Mouse (Mus musculus): ENCODE measurements around the gene Klrb1f.
A peak's percentile ranks its signal among the peaks of the same experiment; 100 is the strongest.
"Not testable (repeated sequence)": the region's sequence is repeated elsewhere in the genome, so short reads cannot be mapped to it uniquely, and the experiment has no call there.

Klrb1f gene

DNA sequence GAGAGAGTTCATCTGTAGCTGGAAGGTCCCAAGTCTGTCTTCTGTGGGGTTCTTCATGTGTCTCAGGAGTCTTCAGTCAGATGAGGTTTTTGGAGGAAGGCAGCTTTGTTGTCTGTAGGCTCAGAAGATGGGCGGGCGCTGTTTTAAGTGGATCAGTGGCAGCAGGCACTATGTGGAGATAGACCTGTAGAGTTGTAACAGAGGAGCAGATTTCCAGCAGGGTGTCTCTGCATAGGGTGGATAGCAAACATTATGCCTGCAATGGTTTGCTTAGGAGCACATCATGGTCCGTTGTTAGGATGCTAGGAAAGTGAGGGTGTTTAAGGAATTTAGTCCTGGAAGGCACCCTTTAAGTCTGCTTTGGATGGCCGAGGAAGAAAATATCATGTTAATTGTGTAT is 2.7 kb downstream of the Klrb1f start:
- ATAC-seq (ENCODE audit: insufficient number of reproducible peaks, low FRiP score, low TSS enrichment): no peak

DNA sequence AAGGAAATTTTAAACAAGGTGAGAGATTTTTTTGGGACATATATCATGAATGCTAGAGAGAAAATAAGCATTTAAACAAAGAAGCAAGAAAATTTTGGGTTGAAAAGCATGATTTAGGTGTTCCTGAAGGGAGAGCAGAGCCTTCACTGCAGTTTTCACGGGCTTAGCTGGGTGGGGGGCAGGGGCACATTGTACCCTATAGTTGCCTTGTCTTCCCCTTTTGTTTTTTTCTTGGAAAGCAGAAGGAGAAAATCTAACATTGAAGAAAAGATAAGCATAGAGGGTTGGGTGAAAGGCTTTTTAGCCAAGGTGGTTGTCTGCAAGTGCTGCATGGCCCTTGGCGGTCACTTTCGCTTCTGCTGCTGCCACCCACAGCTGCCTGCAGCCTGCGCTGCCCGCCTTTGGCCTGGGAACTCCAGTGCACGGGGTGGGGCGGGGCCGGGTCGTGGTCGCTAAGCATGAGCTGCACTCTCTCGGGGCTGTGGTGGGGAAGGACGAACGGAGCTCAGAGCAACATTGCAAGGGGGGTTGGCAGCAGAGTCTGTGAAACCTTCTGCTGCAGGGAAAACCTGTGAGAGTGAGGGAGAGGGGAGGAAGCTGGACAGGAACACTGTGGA is 3.3 kb downstream of the Klrb1f start:
- peak; percentile 15; the same call in 1 of the 2 replicates for ATAC-seq (ENCODE audit: insufficient number of reproducible peaks, low FRiP score, low TSS enrichment)

- no peak for ATAC-seq (ENCODE audit: insufficient number of reproducible peaks, low FRiP score, low TSS enrichment)
Observed at GRCm38 (mm10) chr6:129049596-129050251, 4.0 kb downstream of the Klrb1f start.

DNA sequence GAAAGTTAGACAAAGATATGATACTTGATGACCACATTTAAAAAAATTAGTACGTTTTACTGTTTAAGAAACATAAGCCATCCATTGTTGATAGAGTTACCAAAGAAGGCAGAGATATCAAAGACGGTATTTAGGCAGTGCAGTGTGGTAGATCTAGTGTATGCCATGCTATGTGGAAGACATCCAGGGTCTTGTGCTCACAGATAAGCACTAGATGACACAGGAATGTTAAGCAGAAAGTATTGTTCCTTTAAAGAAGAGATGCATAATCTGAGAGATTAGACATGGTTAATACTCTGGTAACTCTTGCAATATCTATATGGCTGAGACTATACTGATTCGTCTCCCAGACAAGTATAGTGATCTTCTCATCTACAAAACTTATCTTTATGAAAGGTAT is 5.4 kb downstream of the Klrb1f start:
- ATAC-seq (ENCODE audit: insufficient number of reproducible peaks, low FRiP score, low TSS enrichment): no peak

DNA sequence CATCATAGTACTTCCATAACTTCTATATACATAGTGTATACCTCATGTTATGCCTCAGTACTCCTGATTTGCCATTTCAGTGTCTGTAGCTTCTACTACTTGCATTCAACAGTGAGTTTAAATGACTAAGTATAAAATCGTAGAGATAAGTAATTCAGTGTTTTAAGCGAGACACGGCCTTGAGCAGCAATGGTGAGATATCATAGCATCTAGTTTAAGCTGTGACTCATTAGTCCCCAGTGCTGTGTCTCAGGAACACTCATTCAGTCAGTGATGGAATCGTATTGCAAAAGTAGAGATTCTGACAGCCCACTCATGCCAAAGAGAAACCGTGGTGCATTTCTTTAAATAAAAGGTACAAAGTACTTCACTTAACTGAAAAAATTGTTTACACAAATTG is 6.0 kb downstream of the Klrb1f start:
- no peak for ATAC-seq (ENCODE audit: insufficient number of reproducible peaks, low FRiP score, low TSS enrichment)

DNA sequence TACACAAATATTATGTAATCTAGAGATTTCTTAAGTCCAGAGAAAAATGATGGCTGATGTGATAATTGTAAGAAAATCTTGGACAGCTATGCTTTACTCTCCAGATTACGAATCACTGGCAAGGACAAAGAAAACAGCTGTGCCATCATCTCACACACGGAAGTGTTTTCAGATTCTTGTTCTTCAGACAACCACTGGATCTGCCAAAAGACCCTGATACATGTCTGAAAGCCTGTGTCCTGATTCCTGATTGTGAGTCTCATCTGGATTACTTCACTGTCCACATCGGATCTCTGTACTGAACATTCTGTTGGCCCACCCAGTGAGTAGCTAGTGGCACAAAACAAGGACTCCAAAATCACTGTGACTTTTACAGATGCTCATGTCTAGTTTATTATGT is 10.5 kb downstream of the Klrb1f start:
- no peak for ATAC-seq (ENCODE audit: insufficient number of reproducible peaks, low FRiP score, low TSS enrichment)

GRCm38 (mm10) chr6:129058013-129058412 is 12.3 kb downstream of the Klrb1f start:
- no peak for ATAC-seq (ENCODE audit: insufficient number of reproducible peaks, low FRiP score, low TSS enrichment)

GRCm38 (mm10) chr6:129065407-129065806 is 19.7 kb downstream of the Klrb1f start:
- no peak for ATAC-seq (ENCODE audit: insufficient number of reproducible peaks, low FRiP score, low TSS enrichment)

GRCm38 (mm10) chr6:129065857-129066256 is 20.2 kb downstream of the Klrb1f start:
- no peak for ATAC-seq (ENCODE audit: insufficient number of reproducible peaks, low FRiP score, low TSS enrichment)

GRCm38 (mm10) chr6:129066530-129066929 is 20.8 kb downstream of the Klrb1f start:
- ATAC-seq (ENCODE audit: insufficient number of reproducible peaks, low FRiP score, low TSS enrichment): no peak

GRCm38 (mm10) chr6:129066986-129067385 is 21.3 kb downstream of the Klrb1f start:
- peak; percentile 52; the same call in 1 of the 2 replicates for ATAC-seq (ENCODE audit: insufficient number of reproducible peaks, low FRiP score, low TSS enrichment)

DNA sequence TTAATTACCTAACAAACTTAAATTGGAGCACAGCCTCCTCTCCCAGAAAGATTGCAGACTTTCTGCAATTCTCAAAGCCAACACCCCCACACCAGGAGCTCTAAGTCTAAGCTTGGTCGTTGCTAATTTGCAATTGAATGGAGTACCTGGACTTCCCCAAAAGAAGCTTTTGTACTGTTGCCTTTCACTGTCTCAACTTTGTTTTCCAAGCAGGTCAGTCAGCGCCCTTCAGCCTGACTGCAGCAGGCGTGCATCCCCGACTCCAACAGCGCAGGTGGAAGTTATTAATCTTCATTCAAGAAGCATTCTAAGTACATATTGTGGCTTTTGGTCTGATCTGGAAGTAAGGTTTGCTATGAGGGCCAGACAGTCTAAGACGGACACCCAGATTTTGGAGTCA is 39.4 kb downstream of the Klrb1f start:
- ATAC-seq (ENCODE audit: insufficient number of reproducible peaks, low FRiP score, low TSS enrichment): no peak

GRCm38 (mm10) chr6:129086031-129086430 is 40.3 kb downstream of the Klrb1f start:
- not testable (repeated sequence) for ATAC-seq (ENCODE audit: insufficient number of reproducible peaks, low FRiP score, low TSS enrichment)

DNA sequence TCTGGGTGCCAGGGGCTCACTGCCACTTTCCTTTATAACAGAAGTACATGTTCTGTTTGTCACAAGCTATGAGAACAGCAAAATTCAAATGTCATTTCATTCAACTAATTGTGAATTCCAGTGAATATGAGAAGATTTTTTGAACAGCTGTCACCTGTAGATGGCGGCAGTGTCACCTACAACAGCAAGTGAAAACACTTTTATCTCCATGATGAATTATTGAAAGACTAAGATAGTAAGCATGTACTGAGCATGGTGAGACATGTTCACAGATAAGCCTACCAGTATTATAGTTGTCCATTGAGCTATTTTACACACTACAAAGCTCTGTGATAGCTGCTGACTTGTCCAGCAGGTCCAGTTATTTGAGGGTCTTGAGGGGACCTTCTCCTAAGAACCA is 42.5 kb downstream of the Klrb1f start:
- no peak for ATAC-seq (ENCODE audit: insufficient number of reproducible peaks, low FRiP score, low TSS enrichment)

GRCm38 (mm10) chr6:129088596-129088995 is 42.9 kb downstream of the Klrb1f start:
- not testable (repeated sequence) for ATAC-seq (ENCODE audit: insufficient number of reproducible peaks, low FRiP score, low TSS enrichment)

DNA sequence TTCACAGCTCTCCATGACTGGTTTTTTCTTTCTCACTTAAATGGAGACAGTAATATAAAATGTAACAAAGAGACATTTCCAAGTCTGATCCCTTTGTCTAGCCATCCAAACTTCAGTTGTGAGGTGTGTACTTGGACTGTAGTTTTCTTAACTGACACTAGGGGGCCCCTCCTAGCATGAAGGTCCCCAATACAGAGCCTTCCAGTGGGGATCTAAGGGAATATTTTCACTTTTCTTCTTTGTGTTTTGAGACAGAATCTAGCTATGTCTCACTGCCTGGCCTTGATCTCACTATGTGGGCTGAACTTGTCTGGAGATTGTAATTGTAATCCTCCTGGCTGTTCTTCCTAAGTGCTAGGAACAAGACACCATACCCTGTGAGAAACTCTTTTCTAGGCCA is 49.5 kb downstream of the Klrb1f start:
- 0 out of 2 replicates have a peak, but pooled peaks have one; percentile 20 for ATAC-seq (ENCODE audit: insufficient number of reproducible peaks, low FRiP score, low TSS enrichment)

DNA sequence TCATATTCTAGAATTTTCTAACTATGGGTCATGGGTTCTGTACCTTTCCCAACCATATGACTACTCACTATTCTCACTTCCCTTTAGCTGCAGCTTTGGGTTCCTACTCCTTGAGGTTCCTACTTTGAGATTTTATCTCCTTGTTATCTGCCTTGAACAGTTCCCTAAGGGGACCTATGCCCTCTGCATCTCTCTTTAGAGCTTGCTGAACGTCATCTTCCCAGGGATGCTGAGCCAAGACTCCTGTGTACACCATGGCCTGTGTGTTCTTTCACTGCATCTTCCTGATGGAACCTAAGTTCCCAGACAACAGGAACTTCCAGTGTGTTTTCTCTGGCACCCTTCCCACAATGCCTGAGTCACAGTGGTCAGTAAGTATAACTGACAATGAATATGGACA is 52.2 kb downstream of the Klrb1f start:
- no peak for ATAC-seq (ENCODE audit: insufficient number of reproducible peaks, low FRiP score, low TSS enrichment)

DNA sequence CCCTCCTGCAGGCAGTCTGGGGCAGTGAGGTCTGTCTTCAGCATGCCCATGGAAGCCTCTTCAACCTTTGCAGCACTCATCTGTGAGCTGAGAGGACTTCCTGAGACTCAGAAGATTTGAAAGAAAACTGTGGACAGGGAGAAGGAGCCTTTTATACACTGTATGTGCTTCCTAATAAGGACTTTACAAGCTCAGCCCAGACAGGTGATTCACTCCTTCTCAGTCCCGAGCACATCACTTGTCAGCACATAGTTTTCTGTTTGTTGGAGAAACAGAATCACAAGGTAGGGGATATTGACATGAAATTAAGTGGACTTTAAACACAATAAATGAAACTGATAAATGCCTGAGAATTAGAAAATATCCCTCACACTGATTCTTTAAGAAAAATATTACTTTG is 55.1 kb downstream of the Klrb1f start, which contains the start of gene Clec2e:
Gene Clec2e (minus strand): TSS at position 120 of the 400 bp plus-strand sequence.
- ATAC-seq (ENCODE audit: insufficient number of reproducible peaks, low FRiP score, low TSS enrichment): not testable (repeated sequence)

DNA sequence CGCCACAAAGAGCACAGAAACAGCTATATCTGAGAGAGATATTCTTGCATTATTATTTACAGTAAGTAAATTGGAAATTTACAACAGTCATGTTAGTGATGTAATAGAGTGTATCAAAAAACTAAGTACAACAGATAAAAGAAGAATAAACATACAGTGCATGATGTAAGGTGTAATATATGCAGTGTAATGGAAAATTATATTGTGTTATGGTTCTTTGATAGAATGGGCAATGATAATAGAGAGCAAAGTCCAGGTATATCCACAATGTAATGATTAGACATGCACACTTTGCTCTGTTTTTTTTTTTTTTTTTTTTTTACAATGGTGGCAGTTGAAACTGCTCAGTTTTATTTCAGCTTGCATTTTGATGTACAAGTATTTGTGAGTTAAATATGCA is 55.9 kb downstream of the Klrb1f start:
- ATAC-seq (ENCODE audit: insufficient number of reproducible peaks, low FRiP score, low TSS enrichment): no peak

DNA sequence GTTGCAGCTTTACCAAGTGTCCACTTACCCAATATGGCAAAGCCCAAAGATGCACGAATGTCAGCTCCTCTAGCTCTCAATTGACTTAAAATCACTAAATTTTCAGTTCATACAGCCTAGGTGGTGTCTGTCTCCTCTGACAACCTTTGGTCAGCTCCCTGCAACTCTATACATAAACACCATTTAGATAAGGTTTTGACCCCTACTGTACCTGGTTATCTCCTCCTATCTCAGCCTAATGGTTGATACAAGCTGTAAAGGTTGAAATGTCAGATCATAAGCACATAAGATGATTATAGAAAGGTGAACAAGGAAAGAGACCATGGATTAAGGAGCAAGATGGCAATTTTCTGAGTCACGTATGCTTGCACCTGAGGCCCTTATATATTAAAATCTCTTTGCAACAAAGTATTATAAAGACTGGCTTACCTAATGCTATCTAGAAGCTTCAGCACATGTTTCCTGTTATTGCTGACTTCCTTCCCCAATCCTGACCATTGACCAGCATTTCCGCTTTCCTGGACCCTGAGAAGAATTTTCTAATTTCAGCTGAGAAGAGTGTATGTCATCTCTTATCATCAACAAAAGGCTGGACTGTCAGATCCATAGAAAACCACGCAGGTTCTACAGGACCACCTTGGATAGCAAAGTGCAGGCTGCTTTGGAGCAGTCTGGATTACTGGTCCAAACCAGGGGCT is 57.3 kb downstream of the Klrb1f start:
- no peak for ATAC-seq (ENCODE audit: insufficient number of reproducible peaks, low FRiP score, low TSS enrichment)

All from cerebellum, adult (tissue).